Mouse (Mus musculus) ES-E14 (cell line): ENCODE measurements around the gene Herpud1. TPM values are rescaled to one million over a fixed set of nuclear protein-coding genes. Genes with fewer than 3 reads are reported as not detected.

Source experiments
- DNase-seq: peaks from one replicate; pipeline ENCODE4 v3.0.0-alpha.2; 2013; ENCODE audit warnings: low read depth, low spot score
- H3K27ac ChIP-seq: 2 replicates; pipeline ENCODE4 v1.5.1; 2012; ENCODE audit warnings: low read depth, mild to moderate bottlenecking, low read length, moderate library complexity, mixed read lengths; ENCODE audit not compliant: poor library complexity, insufficient read depth, severe bottlenecking
- H3K36me3 ChIP-seq: 2 replicates; pipeline ENCODE4 v1.6.1; 2012; ENCODE audit warnings: mild to moderate bottlenecking, low read length, moderate library complexity, mixed read lengths; ENCODE audit not compliant: control insufficient read depth, poor library complexity, insufficient read depth, severe bottlenecking
- H3K4me1 ChIP-seq, 2 experiments: fragments of 150-350 bp in 1 of 2; sonication (generic) in 1 of 2; 2 replicates each; pipeline ENCODE4 v1.6.1; 2012; ENCODE audit warnings: low read length in 2 of 2, mild to moderate bottlenecking in 1 of 2, mixed read lengths in 1 of 2; ENCODE audit not compliant: control insufficient read depth in 2 of 2, insufficient read depth in 2 of 2, poor library complexity in 1 of 2
- H3K4me3 ChIP-seq, 2 experiments: fragments of 150-350 bp in 1 of 2; sonication (generic) in 1 of 2; 2 replicates each; pipeline ENCODE4 v1.5.1; 2012; ENCODE audit warnings: low read length in 2 of 2, low read depth in 1 of 2, mild to moderate bottlenecking in 1 of 2, mixed read lengths in 1 of 2; ENCODE audit not compliant: insufficient read depth in 1 of 2, poor library complexity in 1 of 2, severe bottlenecking in 1 of 2
- H3K9ac ChIP-seq: 2 replicates; pipeline ENCODE4 v1.6.1; 2012; ENCODE audit warnings: low read depth, mild to moderate bottlenecking, low read length, mixed read lengths; ENCODE audit not compliant: poor library complexity, insufficient read depth, severe bottlenecking
- H3K9me3 ChIP-seq: fragments of 150-350 bp; sonication (generic); 2 replicates; pipeline ENCODE4 v1.6.1; 2012; ENCODE audit warnings: low read depth, mild to moderate bottlenecking, low read length; ENCODE audit not compliant: control insufficient read depth, insufficient read depth
- CHD2 ChIP-seq: IDR thresholded peaks from 2 replicates; pipeline ENCODE4 v1.6.1; 2014; ENCODE audit warnings: mild to moderate bottlenecking, low read depth, low read length, inconsistent platforms
- HCFC1 ChIP-seq: IDR thresholded peaks from 2 replicates; pipeline ENCODE4 v1.6.1; 2012; ENCODE audit warnings: low read length, inconsistent platforms, borderline replicate concordance; ENCODE audit not compliant: insufficient read depth
- MAFK ChIP-seq: IDR thresholded peaks from 2 replicates; pipeline ENCODE4 v1.6.1; 2014; ENCODE audit warnings: mild to moderate bottlenecking, low read depth, low read length, inconsistent platforms; ENCODE audit not compliant: insufficient read depth
- ZC3H11A ChIP-seq: IDR thresholded peaks from 2 replicates; pipeline ENCODE4 v1.6.1; 2012; ENCODE audit warnings: low read depth, mild to moderate bottlenecking, inconsistent platforms, low read length, borderline replicate concordance
- ZNF384 ChIP-seq: IDR thresholded peaks from 2 replicates; pipeline ENCODE4 v1.6.1; 2012; ENCODE audit warnings: low read depth, low read length, inconsistent platforms
- in situ Hi-C, 2 experiments: fragments of 600-800 bp; cut with MboI; formaldehyde crosslinking; loops; one replicate each; pipeline ENCODE4 v1.15.1; 2025; ENCODE audit warnings: low sequenced_read_pairs in 2 of 2, inconsistent platforms in 1 of 2; ENCODE audit not compliant: unreplicated experiment in 2 of 2
- total RNA-seq: library from RNA; depleted of rRNA; stranded (reverse); fragments of 300-350 nt; gene quantifications from 2 replicates; pipeline ENCODE4 v1.2.3, GENCODE M21; 2012

Gene Herpud1
- total RNA-seq, 1 experiment = 50.4 TPM

DNA sequence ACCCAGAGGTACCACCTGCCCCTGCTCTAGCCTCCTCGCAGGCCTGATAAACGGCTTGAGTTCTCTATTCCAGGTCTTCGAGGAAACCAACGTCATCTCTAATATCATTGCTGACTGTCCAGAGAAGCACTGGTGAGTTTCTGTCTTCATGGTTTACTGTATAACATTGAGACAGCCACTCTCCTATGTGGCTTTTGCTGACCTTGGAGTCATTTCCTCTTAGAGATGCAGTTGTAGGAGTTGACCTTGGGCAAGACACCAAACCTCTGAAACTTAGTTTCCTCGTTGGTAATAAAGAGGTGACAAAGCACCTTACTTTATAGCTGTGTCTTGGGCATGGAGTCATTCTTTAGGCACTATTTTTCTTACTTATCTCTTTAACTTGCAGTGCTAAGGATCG is 26.3 kb downstream of the Herpud1 start:
- in situ Hi-C loops = no loop called here
- Histone ChIP-seq H3K9ac (no peak overlapping the region), H3K36me3 (no peaks in the 10 kb centered on the region), H3K27ac (no peak overlapping the region), H3K4me3 (no peak overlapping the region), H3K4me1 (no peaks in the 10 kb centered on the region), H3K9me3 (no peaks in the 10 kb centered on the region)
- TF ChIP-seq HCFC1 (no peak), MAFK (no peak), ZC3H11A (no peak), ZNF384 (no peak), CHD2 (no peak)
- DNase-seq = no peak

GRCm38 (mm10) chr8:94413509-94413908 is 27.3 kb downstream of the Herpud1 start:
- no peak for DNase-seq
- Histone ChIP-seq H3K4me3 (no peak overlapping the region), H3K4me1 (no peaks in the 10 kb centered on the region), H3K27ac (no peak overlapping the region), H3K36me3 (no peaks in the 10 kb centered on the region), H3K9me3 (no peaks in the 10 kb centered on the region), H3K9ac (no peak overlapping the region)
- in situ Hi-C loops = no loop called here
- TF ChIP-seq HCFC1 = no peak
- TF ChIP-seq CHD2 = no peak
- no peak for TF ChIP-seq ZNF384
- no peak for TF ChIP-seq ZC3H11A
- no peak for TF ChIP-seq MAFK

DNA sequence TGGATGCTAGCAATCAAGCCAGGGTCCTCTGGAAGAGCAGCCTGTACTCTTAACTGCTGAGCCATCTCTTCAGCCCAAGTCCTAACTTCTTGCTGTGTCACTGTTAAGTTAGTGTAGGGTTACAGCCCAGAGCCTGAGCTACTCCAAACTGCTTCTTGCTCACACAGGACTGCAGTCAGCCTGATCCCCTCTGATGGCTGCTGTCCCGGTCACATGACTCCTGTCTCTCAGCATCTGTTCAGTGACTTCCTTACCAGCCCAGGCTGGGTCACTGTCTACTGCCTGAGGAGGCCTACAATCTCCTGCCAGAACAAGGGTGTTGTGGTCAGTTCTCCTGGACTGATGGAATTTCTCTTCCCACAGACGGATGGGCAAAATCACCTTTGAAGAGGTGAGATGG is 29.0 kb downstream of the Herpud1 start:
- Histone ChIP-seq H3K4me1 (no peaks in the 10 kb centered on the region), H3K36me3 (no peaks in the 10 kb centered on the region), H3K9ac (no peak overlapping the region), H3K9me3 (no peaks in the 10 kb centered on the region), H3K4me3 (no peak overlapping the region), H3K27ac (no peak overlapping the region)
- DNase-seq = no peak
- no peak for TF ChIP-seq ZNF384
- no peak for TF ChIP-seq CHD2
- TF ChIP-seq HCFC1 = no peak
- TF ChIP-seq MAFK = 0 out of 2 replicates have a peak, but pooled peaks have one; percentile 16
- no peak for TF ChIP-seq ZC3H11A
- in situ Hi-C loops = no loop called here

DNA sequence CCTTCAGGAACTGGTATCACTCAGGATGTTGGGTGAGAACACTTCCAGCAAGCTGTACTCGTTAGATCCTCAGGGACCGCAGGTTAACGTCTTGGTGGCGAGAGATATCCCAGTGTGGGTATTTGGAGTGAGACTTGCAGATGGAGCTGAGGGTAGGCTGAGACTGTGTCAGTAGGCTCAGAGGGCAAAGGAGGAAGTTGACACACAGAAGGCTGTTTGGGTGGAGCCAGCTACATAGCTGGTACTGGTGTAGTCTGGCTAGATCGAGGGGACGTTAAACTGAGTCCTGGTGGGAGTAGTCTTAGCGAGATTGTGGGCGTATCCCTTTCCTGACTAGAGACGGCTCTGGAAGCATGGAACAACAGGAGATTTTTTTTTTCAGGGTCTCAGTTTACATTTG is 31.8 kb downstream of the Herpud1 start:
- in situ Hi-C loops = no loop called here
- peaks cover 0 to 2% of the 10 kb centered on the region in 2 experiments; a peak in 1 of 4 replicates for H3K4me1 ChIP-seq
- H3K9me3 ChIP-seq = no peaks in the 10 kb centered on the region
- no peak overlapping the region for H3K4me3 ChIP-seq
- no peak overlapping the region for H3K9ac ChIP-seq
- H3K27ac ChIP-seq = no peak overlapping the region
- H3K36me3 ChIP-seq = no peaks in the 10 kb centered on the region
- DNase-seq = no peak
- TF ChIP-seq HCFC1 (no peak), ZC3H11A (no peak), MAFK (no peak), CHD2 (no peak), ZNF384 (no peak)

DNA sequence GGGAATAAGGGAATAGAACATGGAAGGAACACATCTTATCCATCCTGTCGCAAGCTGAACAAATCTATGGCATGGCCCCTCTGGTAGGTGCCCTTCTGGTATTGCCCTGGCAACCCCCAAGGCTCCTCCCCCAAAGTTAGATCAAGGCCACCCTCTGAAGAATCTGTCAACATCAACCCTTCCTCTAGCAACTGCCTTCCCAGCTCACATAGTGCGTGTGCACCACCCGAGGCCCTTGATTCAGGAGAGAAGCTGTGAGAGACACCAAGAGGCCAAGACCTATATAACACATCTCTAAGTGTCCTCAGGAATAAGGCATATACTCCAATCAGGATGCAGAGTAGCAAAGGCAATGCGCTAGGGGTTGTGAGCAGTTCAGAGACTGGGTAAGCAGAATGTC is 36.0 kb downstream of the Herpud1 start:
- H3K4me3 ChIP-seq = no peak overlapping the region
- H3K9ac ChIP-seq = no peak overlapping the region
- H3K36me3 ChIP-seq = no peaks in the 10 kb centered on the region
- in situ Hi-C loops = no loop called here
- TF ChIP-seq ZNF384 (no peak), MAFK (no peak), HCFC1 (no peak), ZC3H11A (no peak), CHD2 (no peak)
- H3K27ac ChIP-seq = no peak overlapping the region
- peaks cover 0 to 2% of the 10 kb centered on the region in 2 experiments; a peak in 1 of 4 replicates for H3K4me1 ChIP-seq
- H3K9me3 ChIP-seq = no peaks in the 10 kb centered on the region
- no peak for DNase-seq
